Mouse (Mus musculus) kidney, adult 11 months (tissue): ENCODE data around the gene Tnpo1.
A peak's percentile ranks its signal among the peaks of the same experiment; 100 is the strongest.

Source experiments
- DNase-seq: peaks from one replicate; pipeline ENCODE4 v3.0.0; 2022

Tnpo1 gene

GRCm38 (mm10) chr13:98924897-98925485 is 1.2 kb downstream of the Tnpo1 start:
- DNase-seq: no peak

- no peak for DNase-seq
Observed at GRCm38 (mm10) chr13:98922806-98923205, 3.4 kb downstream of the Tnpo1 start.

DNA sequence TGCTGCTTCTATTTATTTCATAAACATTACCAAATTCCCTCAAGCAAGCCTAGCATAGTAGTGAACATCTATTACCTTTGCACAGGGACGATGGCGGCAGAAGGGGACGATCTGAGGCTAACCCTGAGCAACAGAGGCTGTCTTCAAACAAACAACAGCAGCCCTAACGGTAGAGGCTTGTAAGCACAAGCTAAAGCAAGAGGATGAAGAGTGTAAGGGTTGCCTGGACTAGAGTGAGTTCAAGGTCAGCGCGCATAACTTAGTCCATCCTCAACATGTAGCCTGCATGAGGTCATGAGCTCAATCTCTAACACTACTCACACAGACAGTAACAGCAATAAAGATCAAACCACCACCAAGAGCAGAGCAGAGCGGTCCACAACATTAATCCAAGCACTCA is 4.9 kb downstream of the Tnpo1 start:
- no peak for DNase-seq

GRCm38 (mm10) chr13:98920300-98920699 is 5.9 kb downstream of the Tnpo1 start:
- DNase-seq: no peak

GRCm38 (mm10) chr13:98919695-98920094 is 6.5 kb downstream of the Tnpo1 start:
- no peak for DNase-seq

DNA sequence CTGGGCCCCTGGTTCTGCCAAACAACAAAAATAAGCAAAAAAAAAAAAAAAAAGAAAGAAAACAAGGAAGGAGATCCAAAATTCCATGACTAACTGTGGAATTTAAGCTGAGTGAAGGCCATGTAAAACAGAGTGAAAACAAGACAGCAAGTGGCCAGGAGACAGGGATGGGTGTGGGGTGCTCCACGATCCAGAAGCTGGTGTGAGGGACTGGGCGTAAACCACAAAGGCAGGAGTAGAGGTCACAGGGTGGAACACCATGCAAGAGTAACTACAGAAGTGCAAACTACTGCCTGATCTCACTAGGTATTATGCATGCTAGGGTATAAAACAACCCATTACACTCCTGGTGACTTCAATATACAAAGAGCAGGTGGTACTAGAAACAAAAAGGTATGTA is 8.3 kb downstream of the Tnpo1 start:
- DNase-seq: no peak

- no peak for DNase-seq
Observed at GRCm38 (mm10) chr13:98915591-98915990, 10.6 kb downstream of the Tnpo1 start.

- DNase-seq: no peak
Observed at GRCm38 (mm10) chr13:98914844-98915212, 11.4 kb downstream of the Tnpo1 start.

DNA sequence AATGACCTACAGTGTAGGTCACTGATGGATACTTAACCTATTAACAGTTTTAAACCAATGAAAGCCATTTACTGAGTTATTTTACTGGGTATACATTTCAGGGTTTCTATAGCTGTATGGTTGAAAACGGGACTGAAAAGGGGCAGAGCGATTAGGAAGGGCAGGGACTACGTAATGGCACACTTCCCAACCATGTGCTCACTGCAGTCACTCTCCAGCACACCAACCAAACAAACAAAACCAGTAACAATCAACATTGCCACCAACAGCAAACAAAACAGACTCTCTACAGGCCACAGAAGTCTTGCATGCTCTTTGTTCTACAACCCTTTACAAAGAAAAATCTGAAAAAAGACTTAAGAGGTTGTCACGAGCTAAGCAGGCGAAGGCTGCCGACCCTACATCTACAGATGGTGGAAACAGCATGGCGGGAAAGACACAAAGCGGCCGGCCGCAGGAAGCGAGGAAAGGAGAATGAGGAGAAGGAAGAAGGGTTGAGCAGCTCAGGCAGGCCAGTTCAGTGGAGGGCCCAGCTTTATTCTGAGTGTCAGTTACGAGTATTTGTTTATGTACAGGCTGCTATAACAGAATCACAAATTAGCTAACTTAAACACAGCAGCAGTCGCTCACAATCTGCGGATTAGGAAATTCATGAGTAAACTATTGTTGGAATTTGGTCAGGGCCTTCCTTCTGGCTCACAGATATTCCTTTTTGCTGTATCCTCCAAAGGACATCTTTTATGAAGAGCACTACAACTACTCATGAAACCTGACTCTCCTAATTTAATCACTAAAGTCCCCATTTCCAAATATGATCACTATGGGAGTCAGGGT is 12.0 kb downstream of the Tnpo1 start:
- no peak for DNase-seq

DNA sequence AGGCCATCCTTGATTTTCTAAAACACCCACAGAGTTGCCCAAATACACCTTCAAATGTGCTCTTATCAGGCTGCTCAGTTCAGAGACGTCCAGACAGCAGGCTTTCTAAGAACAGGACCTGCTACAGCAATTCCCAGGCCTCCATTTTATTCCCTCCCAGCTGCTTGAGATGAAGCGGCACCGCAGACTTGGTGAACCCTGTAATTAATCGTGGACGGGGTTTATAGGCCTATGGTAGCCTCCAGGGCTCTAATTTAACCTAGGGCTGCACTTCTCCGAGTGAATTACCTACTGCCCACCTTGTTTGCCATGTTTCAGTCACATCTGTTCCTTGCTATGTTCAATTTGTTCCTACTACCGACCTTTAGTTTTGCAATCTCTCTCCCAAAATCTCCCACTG is 13.0 kb downstream of the Tnpo1 start:
- no peak for DNase-seq

GRCm38 (mm10) chr13:98912602-98913001 is 13.6 kb downstream of the Tnpo1 start:
- DNase-seq: no peak

DNA sequence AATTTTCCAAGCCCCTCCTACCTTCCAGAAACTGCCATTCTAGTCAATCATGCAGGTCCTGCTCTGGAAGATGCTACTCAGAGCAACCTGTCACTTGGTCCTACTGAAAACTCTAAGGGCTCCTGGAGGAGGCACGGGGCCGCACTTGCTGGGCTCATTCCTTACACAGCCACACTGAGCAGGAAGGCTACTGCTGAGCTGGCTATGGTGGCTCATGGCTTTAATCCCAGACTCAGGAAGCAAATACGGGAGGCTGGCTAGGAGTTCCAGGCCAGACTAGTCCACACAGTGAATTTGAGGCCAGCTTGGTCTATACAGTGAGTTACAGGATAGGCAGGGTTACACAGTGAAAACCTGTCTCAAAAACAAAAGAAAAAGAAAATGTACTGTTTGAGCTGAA is 15.4 kb downstream of the Tnpo1 start:
- no peak for DNase-seq

- no peak for DNase-seq
Observed at GRCm38 (mm10) chr13:98904608-98905007, 21.6 kb downstream of the Tnpo1 start.

- DNase-seq: no peak
Observed at GRCm38 (mm10) chr13:98902366-98903025, 23.7 kb downstream of the Tnpo1 start.

DNA sequence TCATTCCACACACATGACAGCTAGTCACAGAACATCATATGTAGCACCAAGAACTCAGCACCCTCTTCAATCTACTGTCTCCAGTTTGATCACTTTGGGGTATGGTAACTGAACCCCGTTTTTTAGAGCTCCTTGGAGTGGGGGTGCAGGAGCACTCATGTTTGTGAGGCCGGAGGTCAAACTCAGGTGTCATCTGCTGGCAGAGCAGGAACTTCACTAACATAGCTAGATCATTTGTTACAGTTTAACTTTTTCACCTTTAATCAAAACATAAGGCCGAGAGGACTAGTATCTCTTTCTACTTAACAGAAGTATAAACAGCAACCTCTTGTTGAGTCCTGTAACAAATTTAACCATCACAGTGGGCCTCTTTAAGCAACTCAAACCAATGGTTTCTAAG is 26.6 kb downstream of the Tnpo1 start:
- no peak for DNase-seq

- DNase-seq: no peak
Observed at GRCm38 (mm10) chr13:98897577-98897976, 28.6 kb downstream of the Tnpo1 start.

DNA sequence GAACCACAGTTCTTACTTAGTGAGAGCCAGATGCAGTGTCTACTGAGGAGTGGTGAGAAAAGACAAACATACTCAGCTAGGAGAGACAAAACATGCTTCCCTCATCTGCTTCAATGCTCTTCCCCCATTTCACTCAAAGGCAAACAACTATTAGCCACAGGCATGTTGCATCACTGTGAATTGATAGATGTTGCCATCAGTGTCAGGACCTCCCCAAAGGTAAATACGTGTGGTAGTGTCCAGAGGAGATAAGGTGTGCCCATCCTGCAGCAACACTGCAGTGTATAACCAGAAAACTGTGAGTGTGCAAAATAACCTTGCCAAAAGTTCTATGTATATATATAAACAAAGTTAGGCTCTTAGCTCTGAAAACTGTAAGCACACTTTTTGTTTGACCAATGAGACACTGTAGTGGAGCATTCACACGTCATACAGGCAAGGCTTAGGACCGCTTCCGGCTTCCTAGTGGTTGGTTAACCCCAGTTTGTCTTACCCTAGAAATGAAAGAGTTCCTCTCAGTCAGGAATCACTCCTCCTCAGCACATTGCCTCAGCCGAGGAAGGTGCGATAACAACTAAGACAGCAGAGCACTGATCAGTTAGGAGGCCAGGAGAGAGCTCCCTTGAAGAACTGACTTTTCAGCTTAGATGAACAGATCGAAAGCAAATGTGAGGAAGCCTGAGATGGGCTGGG is 29.6 kb downstream of the Tnpo1 start:
- no peak for DNase-seq

- no peak for DNase-seq
Observed at GRCm38 (mm10) chr13:98896013-98896412, 30.2 kb downstream of the Tnpo1 start.

GRCm38 (mm10) chr13:98894900-98895299 is 31.3 kb downstream of the Tnpo1 start:
- DNase-seq: no peak

- DNase-seq: no peak
Observed at GRCm38 (mm10) chr13:98891443-98891842, 34.7 kb downstream of the Tnpo1 start.

DNA sequence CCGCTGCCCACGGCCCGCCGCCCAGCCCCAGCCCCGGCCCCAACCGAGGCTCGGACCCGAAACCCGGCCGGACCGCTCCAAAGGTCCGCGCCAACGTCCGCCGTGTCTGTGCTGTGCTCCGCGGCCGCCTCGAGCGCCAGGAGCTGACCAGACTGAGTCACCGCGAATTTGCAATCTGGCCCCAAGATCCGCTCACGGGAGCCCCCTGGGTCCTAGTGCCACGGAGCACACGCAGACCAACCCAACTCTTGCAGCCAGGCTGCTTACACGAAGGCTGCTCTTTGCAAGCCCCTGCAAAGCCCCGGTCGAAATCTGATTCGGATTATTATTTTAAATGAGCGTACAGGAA is 35.3 kb downstream of the Tnpo1 start:
- peak; percentile 75 for DNase-seq

- DNase-seq: peak; percentile 32
Observed at GRCm38 (mm10) chr13:98890137-98890870, 35.9 kb downstream of the Tnpo1 start.

DNA sequence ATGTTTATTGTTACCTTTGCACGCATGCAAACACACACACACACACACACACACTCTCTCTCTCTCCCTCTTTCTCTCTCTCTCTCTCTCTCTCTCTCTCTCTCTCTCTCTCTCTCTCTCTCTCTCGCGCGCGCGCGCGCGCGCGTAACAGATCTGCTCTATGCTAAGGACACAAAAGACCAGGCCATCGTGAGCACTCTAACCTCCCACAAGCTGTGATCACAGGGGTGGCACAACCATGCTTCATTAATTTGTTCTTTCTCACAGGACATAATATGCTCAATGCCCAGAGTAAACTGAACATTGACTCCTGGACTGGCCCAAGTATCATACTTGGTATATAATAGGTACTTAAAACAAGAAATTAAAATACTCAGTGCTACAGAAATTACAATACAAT is 37.0 kb downstream of the Tnpo1 start:
- no peak for DNase-seq
